Mouse (Mus musculus): ENCODE measurements around the gene Cbr4.

Gene Cbr4

DNA sequence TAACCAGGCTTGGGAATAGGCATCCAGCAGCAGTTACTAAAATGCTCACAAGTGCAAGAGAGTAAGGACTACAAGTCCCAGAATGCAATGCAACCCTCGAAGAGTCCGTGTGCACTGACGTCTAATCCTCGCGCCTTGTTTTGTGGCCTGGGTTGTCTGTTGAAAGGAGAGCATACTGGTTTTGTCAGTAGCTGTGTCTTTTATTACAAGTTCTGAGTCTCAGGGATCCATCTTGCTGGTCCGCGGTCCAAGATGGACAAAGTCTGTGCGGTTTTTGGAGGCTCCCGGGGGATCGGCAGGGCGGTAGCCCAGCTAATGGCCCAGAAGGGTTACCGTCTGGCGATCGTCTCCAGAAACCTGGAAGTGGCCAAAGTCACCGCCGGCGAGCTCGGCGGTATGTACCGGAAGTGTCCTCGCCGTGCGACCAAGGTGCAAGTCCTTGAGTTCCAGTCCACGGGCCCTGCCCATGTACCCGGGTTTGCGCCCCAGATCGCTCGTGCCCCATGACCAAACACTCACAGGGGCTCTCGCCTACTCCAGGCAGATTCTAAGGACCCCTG is at the start of gene Cbr4:
Gene Cbr4 (plus strand): TSS at position 138 of the 560 bp plus-strand sequence.
- DNase-seq = peak; percentile 84

DNA sequence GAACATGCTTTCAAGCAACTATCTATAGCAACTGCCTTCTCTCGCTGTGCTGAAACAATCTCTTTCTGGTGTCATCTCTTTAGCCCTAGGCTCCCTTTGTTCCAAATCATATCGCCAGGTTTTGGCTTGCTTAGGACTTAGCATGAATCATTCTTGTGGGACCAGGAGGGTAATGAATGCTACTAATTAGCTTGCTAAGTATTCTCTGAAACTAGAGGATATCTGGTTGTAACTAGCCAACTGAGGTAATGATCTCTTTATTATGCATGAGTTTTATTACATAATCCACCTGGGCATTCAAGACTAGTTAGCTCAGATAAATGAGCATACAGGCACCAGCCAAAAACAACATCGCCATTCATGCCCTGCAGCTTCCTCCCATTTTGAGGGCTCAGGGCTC is 44.5 kb upstream of the Cbr4 start:
- no peak for DNase-seq

DNA sequence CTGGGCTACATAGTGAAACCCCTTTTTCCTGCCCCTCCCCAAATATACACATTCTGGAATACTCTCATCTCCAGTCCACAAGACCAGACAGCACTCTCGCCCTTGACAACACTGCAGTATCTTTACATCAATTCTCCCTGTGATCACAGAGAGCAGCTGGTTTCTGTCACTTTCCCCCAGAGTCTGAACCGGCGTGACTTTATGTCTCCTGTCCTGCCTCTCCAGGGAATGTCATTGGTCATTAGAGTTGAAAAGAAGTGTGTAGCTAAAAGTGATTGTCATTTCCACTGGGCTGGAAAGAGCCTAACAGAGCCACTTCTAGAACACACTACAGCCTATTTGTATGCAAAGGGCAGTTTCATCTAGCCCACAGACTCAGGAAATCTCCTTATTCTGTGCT is 43.2 kb upstream of the Cbr4 start:
- DNase-seq = no peak

DNA sequence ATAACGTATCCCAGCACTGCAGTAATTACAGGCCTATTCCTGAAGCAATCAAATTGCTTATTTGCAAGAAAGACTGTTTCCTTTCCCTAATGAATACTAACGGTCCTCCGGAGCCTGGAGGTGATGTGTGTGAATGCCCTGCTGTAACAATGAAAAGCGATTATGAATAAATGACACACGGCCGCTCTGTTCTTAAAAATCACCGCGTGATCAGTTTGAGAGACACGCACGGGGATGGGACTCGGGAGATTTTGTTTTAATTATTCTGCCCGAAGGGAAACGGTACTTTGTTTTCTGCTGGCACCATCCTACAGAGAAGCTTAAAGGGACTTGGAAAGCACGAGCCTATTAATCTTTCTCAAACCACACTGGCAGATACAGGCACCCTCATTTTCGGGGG is 41.2 kb upstream of the Cbr4 start:
- no peak for DNase-seq

DNA sequence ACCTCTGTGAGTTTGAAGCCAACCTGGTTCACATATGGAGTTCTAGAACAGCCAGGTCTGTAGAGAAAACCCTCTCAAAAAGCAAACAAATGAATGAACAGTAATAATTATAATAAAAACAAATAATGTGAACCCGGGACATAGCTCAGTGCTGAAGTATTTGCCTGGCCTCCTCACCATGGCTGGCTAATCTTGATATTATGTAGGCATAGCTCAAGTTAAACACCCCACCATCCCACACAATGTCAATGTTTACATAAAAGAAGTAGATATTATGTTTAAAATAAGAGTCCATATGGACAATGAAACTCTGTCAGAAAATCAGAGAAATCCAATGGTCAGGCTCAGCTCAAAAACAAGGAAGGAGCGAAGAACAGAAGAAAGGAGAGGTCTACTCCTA is 39.4 kb upstream of the Cbr4 start:
- DNase-seq = no peak

DNA sequence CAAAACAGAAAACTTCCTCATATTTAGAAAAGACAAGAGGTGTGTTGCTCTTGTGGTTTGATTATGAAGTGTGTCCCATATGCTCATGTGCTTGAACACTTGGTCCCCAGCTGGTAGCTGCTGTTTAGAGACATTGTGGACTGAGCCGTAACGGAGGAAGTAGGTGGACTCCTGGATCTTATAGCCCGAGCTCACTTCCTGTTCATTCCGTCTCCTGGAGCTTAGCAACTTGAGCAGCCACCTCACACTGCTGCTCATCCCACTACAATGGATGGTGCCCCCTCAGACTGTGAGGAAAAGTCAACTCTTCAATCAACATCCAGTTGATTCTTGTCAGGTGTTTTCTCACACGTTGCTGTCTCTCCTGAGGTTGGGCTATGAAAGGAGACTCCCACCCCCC is 38.7 kb upstream of the Cbr4 start:
- no peak for DNase-seq

DNA sequence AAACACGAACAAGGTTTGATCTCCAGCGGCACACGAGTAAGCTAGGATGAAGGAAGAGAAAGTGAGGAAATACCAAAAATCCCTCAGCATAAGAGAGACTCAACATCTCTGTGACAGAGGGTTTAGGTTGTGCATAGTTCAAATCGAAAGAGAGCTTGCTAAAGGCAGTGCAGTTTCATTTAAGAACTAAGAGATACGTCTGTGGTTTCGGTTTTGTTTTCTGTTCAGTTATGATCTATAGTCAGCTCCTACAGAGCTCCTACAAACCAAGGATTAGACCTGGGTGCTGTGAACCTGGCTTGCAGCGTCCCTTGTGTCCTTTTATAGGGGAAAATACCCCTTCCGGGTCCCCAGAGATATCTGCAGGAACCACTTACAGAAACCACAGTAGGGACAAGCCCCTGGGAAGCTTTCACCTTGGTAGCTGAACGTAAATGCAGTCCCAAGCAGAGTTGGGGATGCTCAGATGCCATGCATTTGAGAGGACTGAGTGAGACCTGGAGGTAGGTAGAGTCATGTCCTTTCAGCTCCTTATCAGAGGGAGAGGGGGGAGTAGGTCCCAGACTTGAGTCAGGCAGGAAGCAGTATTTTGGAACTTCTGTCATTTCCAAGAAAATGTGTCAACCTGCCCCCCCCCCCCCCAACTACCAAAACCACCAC is 36.5 kb upstream of the Cbr4 start:
- DNase-seq = no peak

DNA sequence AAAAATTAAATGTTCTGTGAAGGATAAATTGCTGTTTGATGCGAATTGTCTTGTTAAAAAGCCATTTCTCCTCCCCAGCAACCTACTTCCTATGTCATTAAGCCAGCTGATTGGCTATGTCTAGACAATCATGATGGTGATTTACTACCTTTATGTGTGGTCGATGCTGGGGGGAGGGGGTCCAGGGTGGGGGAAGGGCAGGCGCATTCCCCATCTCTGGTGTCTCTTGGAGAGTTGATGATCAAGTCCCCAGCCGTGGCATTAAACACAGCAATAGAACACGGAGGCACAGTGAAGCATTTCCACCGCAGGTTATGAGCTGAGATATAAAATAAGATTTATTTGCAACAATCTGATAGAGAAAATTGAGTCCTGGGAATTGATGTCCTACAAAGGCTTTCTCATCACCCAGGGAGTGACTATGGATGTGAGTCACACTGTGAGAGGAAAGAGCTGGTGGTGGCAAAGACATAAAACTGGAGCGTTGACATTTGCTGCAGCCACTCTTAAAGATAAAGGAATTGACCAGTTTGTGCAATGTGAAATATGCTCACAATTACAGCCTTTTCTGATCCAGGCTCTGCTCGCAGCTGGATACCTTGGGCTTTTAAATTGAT is 35.7 kb upstream of the Cbr4 start:
- no peak for DNase-seq

DNA sequence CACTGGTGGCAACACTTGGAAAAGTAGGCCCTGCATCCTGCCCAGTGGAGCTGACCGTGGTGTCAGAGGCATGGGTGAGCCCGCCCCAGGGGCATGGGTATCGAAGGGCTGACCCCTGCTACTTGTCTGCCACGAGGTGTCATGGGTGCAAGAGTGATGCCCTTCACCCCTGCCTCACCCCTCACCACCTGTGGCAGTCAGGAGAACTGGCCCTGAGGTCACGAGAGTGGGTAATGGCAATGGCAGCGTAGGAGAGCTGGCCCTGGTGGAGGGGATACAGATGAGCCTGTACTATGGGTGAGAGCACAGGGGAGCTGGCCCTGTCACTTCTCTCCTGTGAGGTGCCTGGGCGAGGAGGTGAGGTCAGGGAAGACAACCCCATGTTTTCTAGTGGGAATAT is 27.8 kb upstream of the Cbr4 start:
- DNase-seq = no peak

DNA sequence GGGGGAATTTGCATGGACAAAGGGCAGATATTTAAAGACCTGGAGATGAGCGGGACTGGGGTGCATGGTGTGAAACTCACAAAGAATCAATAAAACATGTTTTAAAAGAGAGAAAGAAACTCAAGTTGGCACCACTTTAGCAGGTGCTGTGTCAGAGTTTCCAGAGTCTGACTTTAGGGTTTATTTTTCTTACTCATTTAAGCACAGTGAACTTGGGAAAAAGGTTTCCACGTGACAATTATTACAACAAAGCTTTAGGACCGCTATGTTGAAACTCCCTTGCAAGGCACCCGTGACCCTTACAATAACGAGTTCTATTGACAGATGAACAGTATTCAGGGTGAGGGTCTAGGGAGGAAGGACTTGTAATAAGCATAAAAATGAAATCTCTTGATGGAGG is 25.3 kb upstream of the Cbr4 start:
- no peak for DNase-seq

DNA sequence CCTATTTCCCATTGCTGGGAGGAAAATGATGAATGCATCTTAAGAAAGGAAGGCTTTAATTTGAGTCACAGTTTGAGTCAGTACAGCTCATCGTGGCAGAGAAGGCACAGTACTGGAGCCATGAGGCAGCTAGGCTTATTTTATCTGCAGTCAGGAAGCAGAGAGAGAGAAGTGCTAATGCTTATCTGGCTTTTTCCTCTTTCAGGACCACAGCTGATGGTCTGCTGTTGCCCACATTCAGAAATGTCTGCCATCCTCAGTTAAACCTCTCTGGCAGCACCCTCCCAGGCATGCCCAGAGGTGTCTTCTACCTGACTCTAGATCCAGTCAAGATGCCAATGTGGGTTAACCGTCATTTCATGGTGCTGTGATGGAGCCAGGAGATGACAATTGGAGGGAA is 23.1 kb upstream of the Cbr4 start:
- no peak for DNase-seq

DNA sequence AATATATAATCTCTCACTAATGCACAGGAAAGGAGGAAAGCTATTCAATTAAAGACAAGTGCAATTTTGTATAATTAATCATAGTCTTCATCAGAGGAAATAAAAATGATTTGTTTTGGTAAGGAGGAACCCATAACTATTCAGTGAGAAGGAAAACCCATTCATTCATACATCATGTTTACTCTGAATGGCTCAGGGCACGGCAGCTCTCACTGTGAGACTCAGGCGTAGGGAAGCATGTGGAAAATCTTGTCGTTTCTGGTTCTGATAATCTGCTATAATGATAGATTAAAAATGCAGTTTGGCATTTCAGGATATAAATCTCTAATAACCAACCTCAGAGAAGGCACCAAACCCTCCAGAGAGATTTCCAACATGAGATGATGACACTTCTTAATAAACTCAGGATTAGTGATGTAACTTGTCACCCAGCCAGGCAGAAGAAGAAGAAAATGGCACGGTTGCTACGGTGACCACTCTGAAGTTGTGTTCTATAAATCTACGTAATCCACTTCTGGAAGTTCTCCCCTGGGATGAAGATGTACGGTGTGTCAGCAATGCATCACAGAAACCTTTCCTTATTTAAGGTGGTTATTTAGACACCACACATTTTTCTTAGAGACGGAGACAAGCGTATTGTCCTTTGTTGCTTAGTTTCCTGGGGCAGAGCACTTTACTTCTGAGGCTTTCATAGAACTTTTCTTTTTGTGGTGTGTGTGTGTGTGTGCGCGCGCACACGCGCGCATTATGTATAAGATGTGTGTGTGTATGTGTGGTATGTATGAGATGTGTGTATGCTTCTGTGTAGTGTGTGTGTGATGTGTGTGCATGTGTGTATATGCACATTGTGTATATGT is 20.6 kb upstream of the Cbr4 start:
- DNase-seq = no peak

DNA sequence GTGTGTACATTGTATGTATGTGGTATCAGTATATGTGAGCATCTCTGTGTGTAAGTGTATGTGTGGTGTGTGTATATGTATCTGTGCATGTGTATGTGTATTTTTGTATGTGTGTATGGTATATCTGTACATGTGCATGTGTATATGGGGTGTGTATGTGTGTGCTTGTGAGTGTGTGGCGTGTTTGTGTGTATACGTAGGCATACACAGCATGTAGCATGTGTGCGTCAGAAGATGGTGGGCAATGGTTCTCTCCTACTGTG is 20.1 kb upstream of the Cbr4 start:
- DNase-seq = no peak

DNA sequence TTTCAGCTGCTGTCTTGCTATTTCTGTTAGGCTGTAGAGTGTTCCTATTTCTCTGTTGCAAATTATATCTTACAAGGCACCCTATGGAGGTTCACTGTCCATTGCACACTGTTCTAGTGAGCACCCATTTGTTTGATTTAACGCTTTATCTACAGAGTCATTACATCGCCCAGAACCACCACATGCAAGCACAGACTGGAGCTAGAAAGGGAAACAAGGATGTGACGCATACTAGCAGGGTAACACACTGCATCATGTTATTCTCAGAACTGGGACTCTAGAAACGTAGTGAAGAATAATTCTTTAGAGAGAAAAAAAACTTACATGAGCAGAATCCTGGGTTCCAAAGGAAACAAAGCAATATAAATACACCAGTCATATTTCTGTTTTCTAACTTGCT is 17.3 kb upstream of the Cbr4 start:
- DNase-seq = no peak

DNA sequence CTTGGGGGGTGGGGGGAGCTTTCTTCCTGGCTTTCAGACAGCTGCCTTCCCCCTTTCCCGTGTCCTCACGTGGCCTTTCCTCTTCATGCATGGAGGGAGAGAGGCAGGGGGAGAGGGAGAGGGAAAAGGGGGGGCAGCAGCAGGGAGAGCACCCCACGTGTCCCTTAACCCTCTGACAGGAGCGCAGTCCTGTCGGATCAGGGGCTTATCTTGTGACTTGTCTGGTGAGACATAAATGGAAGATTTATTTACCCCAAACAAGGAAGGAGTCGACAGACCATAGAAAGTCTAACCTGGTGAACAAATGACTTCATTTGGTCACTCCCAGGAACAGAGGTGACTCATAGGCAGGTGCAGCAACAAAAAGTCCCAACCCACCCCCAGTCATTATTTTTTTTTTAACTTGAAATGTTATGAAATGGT is 12.3 kb upstream of the Cbr4 start:
- DNase-seq = no peak

DNA sequence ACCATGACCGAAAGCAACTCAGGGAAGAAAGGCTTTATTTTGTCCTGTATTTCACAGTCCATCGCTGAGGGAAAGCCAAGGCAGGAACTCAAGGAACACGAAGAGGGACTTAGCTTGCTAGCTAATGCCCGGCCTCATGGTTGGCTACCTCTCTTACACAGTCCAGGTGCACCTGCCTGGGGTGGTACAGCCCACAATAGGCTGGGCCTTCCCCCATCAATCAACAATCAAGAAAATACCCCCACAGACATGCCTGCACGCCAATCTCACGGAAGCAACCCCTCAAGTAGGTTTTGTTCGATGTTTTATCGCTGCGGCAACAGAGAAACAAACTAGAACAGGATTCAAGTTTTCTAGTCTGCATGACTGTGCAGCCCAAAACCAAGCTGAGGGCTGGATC is 11.4 kb upstream of the Cbr4 start:
- DNase-seq = no peak

DNA sequence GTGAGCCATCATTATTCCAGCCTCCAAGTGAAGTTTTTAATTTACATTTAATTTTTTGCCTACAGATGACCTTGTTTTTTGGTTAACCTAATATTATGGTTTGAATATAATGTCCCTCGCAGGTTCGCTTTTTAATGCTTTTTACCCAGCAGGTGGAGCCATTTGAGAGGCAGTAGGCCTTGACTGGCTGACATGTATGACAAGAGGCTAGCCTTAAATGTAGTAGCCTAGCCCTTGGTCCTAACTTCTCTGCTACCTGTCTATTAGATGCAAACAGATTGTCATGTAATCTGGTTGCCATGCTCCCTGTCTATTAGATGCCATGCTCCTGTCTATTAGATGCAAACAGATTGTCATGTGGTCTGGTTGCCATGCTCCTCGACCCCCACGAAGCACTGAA is 9.4 kb upstream of the Cbr4 start:
- DNase-seq = no peak

DNA sequence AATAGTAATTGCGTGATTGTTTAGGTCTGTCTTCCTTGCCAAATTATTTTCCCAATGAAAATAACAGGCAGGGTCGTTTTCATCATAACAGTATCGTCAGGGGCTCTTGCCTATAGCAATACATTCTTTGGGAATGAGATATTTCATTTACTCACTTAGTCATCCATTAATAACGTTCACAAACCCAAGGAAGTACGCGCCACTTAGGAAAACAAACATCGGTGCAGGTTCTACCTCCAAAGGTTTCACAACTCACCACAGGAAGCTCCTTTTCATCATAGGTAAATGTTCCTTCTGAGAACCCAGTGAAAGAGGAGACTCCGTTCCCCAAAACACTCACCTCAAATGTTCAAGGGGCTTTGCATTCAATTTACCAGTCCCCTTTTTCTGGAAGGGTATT is 8.7 kb upstream of the Cbr4 start:
- no peak for DNase-seq

DNA sequence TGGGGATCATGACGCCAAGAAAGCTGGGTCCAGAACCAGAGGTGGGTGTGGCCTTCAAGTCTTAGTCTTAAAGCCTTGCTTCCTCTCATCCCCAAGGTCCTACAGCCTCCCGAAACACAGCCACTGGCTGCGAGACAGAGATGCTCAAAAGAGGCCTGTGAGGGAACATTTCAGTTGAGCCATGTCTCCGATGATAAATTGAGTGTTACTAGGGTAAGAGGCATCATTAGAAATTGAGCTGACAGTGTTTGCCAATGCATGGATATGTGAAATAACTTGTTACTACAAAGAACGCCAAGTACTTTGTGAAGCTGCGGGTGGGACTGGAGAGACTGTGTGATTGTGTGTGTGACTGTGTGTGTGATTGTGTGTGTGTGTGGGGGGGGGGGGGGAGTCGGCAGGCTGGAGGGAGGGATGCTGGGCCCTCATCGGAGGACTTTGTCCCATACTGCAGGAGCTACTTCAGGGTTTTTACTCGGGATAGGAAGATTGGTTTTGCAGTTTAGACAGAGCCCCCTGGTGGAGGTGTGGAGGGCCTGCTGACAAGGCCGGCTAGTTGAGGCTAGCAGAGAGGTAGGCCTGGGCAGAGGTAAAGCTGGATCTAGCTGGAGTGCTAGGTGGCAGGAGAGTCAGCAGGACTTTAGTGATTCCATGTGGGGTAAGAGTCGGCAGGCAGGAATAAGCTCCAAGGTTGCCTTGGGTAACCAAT is 7.9 kb upstream of the Cbr4 start:
- peak; percentile 73 for DNase-seq

DNA sequence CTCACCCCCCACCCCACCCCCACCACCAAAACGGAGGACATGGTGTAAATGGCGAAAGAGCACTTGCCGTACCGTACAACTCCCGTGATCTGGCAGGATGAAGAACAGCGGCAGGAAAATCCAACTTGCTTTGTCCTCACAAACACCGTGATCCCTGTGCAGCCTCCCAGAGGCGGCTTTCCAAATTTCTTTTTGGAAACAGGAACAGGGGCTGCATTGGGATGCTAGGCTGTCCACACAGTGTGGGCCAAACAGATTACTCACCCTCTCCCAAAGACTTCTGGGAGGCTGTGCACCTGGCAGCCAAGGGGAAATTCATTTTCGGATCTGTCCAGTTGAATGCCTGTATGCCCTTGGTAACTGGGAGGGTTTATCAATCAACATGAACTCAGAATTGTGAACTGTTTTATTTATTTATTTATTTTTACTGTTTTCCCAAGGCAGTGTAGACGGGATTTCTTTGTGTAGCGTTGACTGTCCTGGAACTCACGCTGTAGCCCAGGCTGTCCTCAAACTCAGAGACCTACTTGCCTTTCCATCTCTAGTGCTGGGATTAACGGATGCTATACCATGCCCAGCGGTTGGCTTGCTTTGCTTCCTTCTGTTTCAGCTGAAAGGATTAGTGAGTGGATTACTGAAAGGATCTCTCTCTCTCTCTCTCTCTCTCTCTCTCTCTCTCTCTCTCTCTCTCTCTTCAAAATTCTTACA is 7.1 kb upstream of the Cbr4 start:
- DNase-seq = no peak

DNA sequence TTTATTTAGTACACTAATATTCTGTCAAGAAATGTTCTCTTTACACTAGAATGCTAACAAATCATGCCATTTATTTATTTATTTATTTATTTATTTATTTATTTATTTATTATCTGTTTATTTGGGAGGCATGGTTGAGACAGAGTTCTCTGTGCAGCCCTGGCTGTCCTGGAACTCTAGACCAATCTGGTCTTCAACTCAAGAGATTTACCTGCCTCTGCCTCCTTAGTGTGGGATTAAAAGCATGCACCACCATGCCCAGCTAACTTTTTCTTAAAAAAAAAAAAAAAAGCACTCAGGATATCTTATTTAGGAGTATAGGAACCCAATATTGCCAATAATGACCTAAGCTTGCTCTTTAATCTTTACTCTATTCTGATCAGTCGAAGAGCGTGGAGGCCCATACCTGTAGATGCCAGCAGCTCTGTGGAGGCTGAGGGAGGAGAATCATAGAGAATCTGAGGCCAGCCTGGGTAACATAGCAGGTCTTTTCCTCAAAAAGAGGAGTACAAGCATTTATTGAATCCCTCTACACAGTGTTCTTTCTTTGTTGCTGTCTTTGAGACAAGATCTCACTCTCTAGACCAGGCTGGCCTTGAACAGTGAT is 508 bp upstream of the Cbr4 start:
- no peak for DNase-seq

DNA sequence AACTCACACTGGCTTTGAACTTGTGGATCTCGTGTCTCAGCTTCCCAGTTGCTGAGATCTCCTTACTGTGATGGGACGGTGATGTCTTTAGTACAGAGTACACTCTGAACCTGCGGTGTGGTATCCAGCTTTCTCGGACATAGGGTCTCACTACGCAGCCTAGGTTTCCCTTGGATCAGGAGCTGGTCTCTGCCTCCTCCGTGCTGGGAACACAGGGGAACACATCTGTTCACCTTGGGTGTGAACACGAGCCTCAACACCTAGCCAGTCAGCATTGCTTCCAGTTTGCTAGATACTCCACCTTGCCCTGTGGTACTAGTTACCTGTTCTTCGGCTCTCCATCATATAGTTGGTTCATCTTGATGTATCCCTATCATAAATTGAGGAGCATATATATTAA is 1.1 kb downstream of the Cbr4 start:
- no peak for DNase-seq
